Mouse (Mus musculus) intestine, embryonic 14.5 days (tissue): ENCODE results near the gene Nipsnap1. TPM values are rescaled to one million over a fixed set of nuclear protein-coding genes. Genes with fewer than 3 reads are reported as not detected.

Experiments used
- ATAC-seq: fragments of 200-750 bp; cut with Nextera tagmentation; replicated peaks from 2 replicates; pipeline ENCODE4 v1.8.0; 2017; ENCODE audit warnings: low read depth, moderate number of reproducible peaks, moderate TSS enrichment, moderate library complexity; ENCODE audit not compliant: low FRiP score, low TSS enrichment
- DNase-seq: peaks from one replicate; pipeline ENCODE4 v3.0.0-alpha.2; 2018; ENCODE audit warnings: low spot score
- H3K27ac ChIP-seq: fragments of 300-500 bp; sonication (generic); 2 replicates; pipeline ENCODE4 v1.5.1; 2014; ENCODE audit warnings: low read depth, mild to moderate bottlenecking, control low read depth
- H3K27me3 ChIP-seq: fragments of 300-500 bp; sonication (generic); replicated peaks from 2 replicates; pipeline ENCODE4 v1.6.1; 2014; ENCODE audit warnings: low read length, control low read depth; ENCODE audit not compliant: control insufficient read depth, insufficient read depth
- H3K36me3 ChIP-seq: fragments of 300-500 bp; sonication (generic); 2 replicates; pipeline ENCODE4 v1.6.1; 2014; ENCODE audit warnings: low read length, control low read depth; ENCODE audit not compliant: control insufficient read depth, insufficient read depth
- H3K4me1 ChIP-seq: fragments of 300-500 bp; sonication (generic); replicated peaks from 2 replicates; pipeline ENCODE4 v1.6.1; 2014; ENCODE audit warnings: low read length, control low read depth, mixed read lengths; ENCODE audit not compliant: control insufficient read depth, insufficient read depth
- H3K4me2 ChIP-seq: fragments of 300-500 bp; sonication (generic); 2 replicates; pipeline ENCODE4 v1.6.1; 2014; ENCODE audit warnings: low read length
- H3K4me3 ChIP-seq: fragments of 300-500 bp; sonication (generic); 2 replicates; pipeline ENCODE4 v1.5.1; 2014; ENCODE audit warnings: low read depth, low read length, control low read depth, mixed read lengths
- H3K9ac ChIP-seq: fragments of 300-500 bp; sonication (generic); 2 replicates; pipeline ENCODE4 v1.6.1; 2014; ENCODE audit warnings: mild to moderate bottlenecking, low read length
- H3K9me3 ChIP-seq: fragments of 300-500 bp; sonication (generic); 2 replicates; pipeline ENCODE4 v1.6.1; 2016; ENCODE audit warnings: low read length, control low read depth; ENCODE audit not compliant: control insufficient read depth
- WGBS: fragments of 180-500 bp; shearing (Covaris S2); extraction: QIAGEN DNeasy Blood & Tissue Kit; methylation state at CpG from one replicate; pipeline ENCODE4 v1.1.7; 2014; 5-methylcytosine and 5-hydroxymethylcytosine counted together
- polyA plus RNA-seq: library from polyadenylated mRNA; unstranded; fragments of >200 nt; fragmentation: Nextera tagmentation; extraction: Ambion mirVana; gene quantifications from 2 replicates; pipeline ENCODE4 v1.2.1, GENCODE M21; 2014

Nipsnap1 gene
- polyA plus RNA-seq, 1 experiment from 2014 or later = 85.3 TPM

DNA sequence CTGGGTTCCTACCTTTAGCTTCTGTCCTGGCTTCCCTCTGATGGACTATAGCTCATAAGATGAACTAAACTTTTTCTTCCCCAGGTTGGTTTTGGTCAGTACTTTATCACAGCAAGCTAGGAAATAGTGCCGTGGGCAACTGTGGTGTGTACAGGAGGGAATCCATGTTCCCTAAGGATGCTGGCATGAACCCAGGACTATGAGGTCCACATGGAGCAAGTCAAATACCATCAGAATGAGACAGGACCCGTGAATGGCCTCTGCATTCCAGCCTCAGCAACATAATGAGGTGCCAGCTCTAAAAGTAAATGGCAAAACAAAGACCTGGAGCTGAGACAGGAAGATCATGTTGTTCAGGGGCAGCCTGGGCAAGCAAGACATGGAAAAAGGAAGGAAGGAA lies 15.3 kb upstream of the Nipsnap1 start:
- H3K9ac ChIP-seq = no peak overlapping the region
- no peak overlapping the region for H3K27ac ChIP-seq
- 54% methylated on average over 2 of the region's 2 CpGs for WGBS
- H3K4me1 ChIP-seq = no peaks in the 10 kb centered on the region
- ATAC-seq = no peak
- no peak for DNase-seq
- no peaks in the 10 kb centered on the region for H3K27me3 ChIP-seq
- H3K36me3 ChIP-seq = no peaks in the 10 kb centered on the region
- H3K4me2 ChIP-seq = no peak overlapping the region
- H3K9me3 ChIP-seq = no peaks in the 10 kb centered on the region
- H3K4me3 ChIP-seq = no peak overlapping the region

DNA sequence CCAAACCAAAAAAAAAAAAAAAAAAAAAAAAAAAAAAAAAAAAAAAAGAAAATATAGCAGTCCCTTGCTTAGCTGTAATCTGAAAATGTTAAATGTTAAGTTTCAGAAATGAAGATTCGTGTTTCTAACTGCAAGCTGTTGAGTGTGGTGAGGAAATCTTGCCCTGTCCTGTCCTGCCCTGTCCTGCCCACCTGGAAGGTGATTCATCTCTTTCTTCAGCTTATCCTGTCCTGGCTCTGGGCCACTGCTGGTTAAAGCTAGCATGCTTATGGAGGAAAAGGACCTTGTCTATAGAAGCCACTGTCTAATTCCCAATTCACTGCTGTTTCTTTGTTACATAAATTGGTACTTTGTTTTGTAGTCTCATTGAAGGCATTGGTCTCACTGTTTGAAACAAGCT lies 12.8 kb upstream of the Nipsnap1 start:
- 71% methylated on average over 1 of the region's 1 CpGs for WGBS
- Histone ChIP-seq H3K36me3 (no peaks in the 10 kb centered on the region), H3K4me2 (no peak overlapping the region), H3K9ac (no peak overlapping the region), H3K27me3 (no peaks in the 10 kb centered on the region), H3K4me3 (no peak overlapping the region), H3K4me1 (no peaks in the 10 kb centered on the region), H3K27ac (no peak overlapping the region), H3K9me3 (no peaks in the 10 kb centered on the region)
- ATAC-seq (no peak), DNase-seq (no peak)

DNA sequence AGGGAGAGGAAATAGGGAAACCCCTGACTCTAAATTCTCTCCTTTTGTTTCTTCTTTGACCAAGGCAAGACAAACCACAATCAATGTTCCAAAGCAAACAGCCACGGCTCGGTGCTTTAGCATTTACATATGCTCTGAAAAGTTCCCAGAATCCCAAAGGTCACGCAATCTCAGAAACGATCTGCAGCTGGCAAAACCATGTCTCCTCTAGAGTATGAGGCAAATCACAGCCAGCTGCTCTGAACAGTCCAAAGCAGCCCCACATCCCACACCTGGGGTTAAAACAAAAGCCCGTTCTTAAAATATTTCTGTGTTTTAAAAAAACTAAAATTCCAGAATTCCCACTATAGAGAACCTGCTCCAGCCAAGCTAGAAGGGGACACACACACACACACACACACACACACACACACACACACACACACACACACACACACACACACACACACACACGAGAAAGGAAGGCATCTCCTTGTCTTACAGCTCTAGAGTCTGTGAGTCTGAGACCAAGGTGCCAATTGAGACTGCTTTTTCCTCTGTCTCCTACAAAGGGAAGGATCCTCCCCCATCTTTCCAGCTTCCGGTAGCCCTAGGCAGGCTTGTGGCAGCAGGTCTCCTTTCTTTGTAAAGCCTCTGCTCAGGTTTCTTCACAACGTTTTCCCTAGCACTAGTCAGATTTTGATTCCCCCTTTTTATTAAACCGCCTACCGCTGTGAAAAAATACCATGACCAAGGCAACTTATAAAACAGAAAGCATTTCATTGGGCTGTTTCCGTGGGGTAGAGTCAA lies 11.7 kb upstream of the Nipsnap1 start:
- ATAC-seq (no peak), DNase-seq (no peak)
- 51% methylated on average over 11 of the region's 11 CpGs for WGBS
- H3K27ac ChIP-seq = no peak overlapping the region
- H3K4me2 ChIP-seq = no peak overlapping the region
- no peaks in the 10 kb centered on the region for H3K27me3 ChIP-seq
- no peak overlapping the region for H3K9ac ChIP-seq
- no peak overlapping the region for H3K4me3 ChIP-seq
- H3K36me3 ChIP-seq = no peaks in the 10 kb centered on the region
- no peaks in the 10 kb centered on the region for H3K9me3 ChIP-seq
- H3K4me1 ChIP-seq = no peaks in the 10 kb centered on the region

DNA sequence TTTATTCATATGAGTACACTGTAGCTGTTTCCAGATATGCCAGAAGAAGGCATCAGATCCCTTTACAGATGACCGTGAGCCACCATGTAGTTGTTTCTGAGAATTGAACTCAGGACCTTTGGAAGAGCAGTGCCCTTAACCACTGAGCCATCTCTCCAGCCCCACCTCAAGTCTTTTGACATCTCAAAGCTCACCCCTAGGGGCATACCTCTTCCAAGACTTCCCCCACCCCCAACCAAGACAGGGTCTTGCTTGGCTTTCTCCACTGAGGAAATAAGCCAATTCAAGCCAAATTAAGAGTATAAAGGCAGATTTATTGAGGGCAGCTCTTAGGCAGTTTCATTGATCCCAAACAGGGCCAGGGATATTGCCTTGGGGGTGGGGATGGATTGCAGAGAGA lies 11.0 kb upstream of the Nipsnap1 start:
- DNase-seq (no peak), ATAC-seq (no peak)
- 93% methylated on average over 1 of the region's 1 CpGs for WGBS
- no peaks in the 10 kb centered on the region for H3K4me1 ChIP-seq
- no peak overlapping the region for H3K4me3 ChIP-seq
- H3K9me3 ChIP-seq = no peaks in the 10 kb centered on the region
- H3K9ac ChIP-seq = no peak overlapping the region
- H3K4me2 ChIP-seq = no peak overlapping the region
- H3K27ac ChIP-seq = no peak overlapping the region
- H3K27me3 ChIP-seq = no peaks in the 10 kb centered on the region
- no peaks in the 10 kb centered on the region for H3K36me3 ChIP-seq

DNA sequence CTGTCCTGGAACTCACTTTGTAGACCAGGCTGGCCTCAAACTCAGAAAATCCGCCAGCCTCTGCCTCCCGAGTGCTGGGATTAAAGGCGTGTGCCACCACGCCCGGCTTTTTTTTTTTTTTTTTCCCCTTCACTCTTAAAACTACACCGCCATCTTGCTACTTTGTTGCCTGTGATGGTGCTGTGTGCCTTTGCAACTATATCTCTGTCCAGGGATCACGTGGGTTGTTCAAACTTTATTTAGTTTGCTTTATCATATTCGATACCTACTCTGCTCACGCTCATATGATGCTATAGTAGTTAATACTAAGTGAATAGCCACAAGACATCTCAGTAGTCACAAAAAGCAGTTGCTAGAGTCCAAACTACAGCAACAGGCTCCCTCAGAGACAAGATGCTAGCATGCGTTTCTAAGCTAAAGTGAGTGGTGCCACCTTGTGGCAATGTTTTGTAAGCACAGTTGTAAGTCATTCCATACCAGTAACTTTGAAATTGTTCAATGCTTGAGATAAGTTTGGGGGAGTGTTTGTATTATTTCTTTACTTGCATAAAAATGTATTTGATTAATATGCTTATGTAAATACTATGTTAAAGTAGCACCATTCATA lies 8.0 kb upstream of the Nipsnap1 start:
- WGBS = 29% methylated on average over 10 of the region's 10 CpGs
- Histone ChIP-seq H3K9ac (no peak overlapping the region), H3K27me3 (no peaks in the 10 kb centered on the region), H3K9me3 (no peaks in the 10 kb centered on the region), H3K36me3 (no peaks in the 10 kb centered on the region), H3K4me1 (no peaks in the 10 kb centered on the region), H3K4me3 (no peak overlapping the region), H3K27ac (no peak overlapping the region), H3K4me2 (no peak overlapping the region)
- ATAC-seq (no peak), DNase-seq (peak; percentile 68)

DNA sequence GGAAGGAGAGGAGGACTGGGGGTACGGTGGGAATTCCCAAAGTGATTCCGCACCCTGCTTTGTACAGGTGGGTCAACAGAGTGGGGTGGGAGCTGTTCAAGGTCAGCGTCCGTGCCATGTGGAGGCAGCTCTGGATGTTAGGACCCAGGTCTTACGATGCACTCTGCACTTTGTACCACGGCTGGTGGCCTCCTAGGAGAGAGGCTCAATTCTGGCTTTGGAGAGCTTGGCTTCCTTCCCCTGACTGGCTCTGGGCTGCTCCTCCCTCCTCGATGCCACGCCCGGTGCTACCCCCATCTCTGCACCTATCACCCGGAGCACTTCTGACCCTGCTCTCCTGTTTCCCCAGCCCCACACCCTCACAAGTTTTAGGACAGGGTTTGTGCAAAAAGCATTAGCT lies 800 bp downstream of the Nipsnap1 start:
- ATAC-seq (peak; percentile 57; the same call in 1 of the 2 replicates), DNase-seq (peak; percentile 56)
- H3K27ac ChIP-seq = peak overlapping the region; percentile 43; the same call in 1 of the 2 replicates
- peak overlapping the region; percentile 63 for H3K9ac ChIP-seq
- H3K4me3 ChIP-seq = peak overlapping the region; percentile 83
- no peaks in the 10 kb centered on the region for H3K9me3 ChIP-seq
- 4% methylated on average over 10 of the region's 10 CpGs for WGBS
- no peaks in the 10 kb centered on the region for H3K4me1 ChIP-seq
- H3K36me3 ChIP-seq = no peaks in the 10 kb centered on the region
- peak overlapping the region; percentile 76 for H3K4me2 ChIP-seq
- H3K27me3 ChIP-seq = no peaks in the 10 kb centered on the region

DNA sequence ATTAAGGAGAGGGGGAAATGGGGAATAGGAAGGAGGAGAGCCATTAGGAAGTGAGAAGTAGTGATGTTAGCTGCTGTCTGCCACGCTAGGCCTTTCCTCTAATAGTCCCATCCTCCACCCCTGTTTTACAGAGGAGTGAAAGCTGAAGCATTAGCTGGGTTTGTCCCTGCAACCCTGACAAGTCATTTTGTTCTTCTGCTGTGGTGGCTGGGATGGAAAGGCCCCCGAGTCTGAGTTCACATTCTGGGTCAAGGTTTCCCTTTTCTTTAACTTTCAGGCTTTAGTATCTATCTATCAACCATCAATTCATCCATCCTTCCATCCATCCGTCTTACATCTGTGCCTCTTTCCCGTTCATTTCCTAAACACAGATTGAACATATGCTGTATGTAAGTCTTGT lies 7.3 kb downstream of the Nipsnap1 start:
- WGBS = 82% methylated on average over 4 of the region's 4 CpGs
- ATAC-seq (no peak), DNase-seq (no peak)
- no peaks in the 10 kb centered on the region for H3K27me3 ChIP-seq
- H3K4me3 ChIP-seq = no peak overlapping the region
- H3K4me1 ChIP-seq = no peaks in the 10 kb centered on the region
- no peak overlapping the region for H3K9ac ChIP-seq
- H3K36me3 ChIP-seq = peaks cover 19% of the 10 kb centered on the region
- H3K4me2 ChIP-seq = no peak overlapping the region
- H3K27ac ChIP-seq = no peak overlapping the region
- H3K9me3 ChIP-seq = no peaks in the 10 kb centered on the region

DNA sequence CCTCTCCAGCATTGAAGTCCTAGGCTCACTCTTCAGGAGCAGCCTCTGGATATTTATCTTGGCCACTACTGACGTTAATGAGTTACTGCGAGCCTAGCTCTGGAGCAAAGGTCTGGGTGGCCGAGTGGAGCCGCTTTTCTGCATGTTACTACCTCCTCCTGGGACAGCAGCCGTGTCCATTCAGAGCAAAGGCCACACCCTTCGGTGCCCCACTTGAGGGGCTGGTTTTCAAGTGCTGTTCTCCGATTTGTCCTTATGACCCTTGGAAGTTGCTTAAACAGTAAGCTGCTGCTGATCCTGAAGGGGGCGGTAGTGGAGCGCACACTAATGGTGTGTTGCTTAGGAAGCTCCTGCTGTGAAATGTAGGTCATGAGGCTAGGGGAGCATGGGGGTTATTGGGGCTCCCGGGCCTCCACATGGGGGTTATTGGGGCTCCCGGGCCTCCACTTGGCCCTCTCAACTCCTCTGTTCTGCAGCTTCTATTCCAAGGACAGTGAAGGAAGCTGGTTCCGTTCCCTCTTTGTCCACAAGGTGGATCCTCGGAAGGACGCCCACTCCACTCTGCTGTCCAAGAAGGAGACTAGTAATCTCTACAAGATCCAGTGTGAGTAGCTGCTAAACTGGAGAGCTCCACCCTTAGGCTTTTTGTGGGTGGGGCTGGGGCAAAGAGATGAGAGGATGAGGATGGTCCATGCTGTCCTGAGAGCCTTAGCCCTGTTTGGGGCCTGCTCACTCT lies 9.3 kb downstream of the Nipsnap1 start:
- peak; percentile 78 for DNase-seq
- Histone ChIP-seq H3K27me3 (no peaks in the 10 kb centered on the region), H3K9ac (no peak overlapping the region), H3K4me2 (no peak overlapping the region), H3K9me3 (no peaks in the 10 kb centered on the region), H3K4me3 (no peak overlapping the region), H3K4me1 (no peaks in the 10 kb centered on the region), H3K27ac (peak overlapping the region; percentile 28; the same call in 1 of the 2 replicates), H3K36me3 (peaks cover 21% of the 10 kb centered on the region)
- WGBS = 42% methylated on average over 14 of the region's 14 CpGs
- peak; percentile 92 for ATAC-seq
